Mouse (Mus musculus) neural tube, embryonic 13.5 days (tissue): ENCODE measurements at regions not wholly inside any gene's neighbourhood (a gene's known extent, or its start where the extent isn't known, plus 50 kb on each side); places are given as distances from the start of the nearest gene placed in this dataset.

Experiments used
- ATAC-seq: fragments of 200-750 bp; cut with Nextera tagmentation; 2 replicates; pipeline ENCODE4 v1.8.0; 2017; ENCODE audit warnings: low read depth, mild to moderate bottlenecking, moderate TSS enrichment, moderate library complexity
- H3K27ac ChIP-seq: fragments of 300-500 bp; sonication (generic); replicated peaks from 2 replicates; pipeline ENCODE4 v1.5.1; 2015; ENCODE audit warnings: moderate library complexity, mild to moderate bottlenecking, inconsistent platforms
- H3K27me3 ChIP-seq: fragments of 300-500 bp; sonication (generic); 2 replicates; pipeline ENCODE4 v1.6.1; 2015; ENCODE audit warnings: mild to moderate bottlenecking, inconsistent platforms
- H3K36me3 ChIP-seq: fragments of 300-500 bp; sonication (generic); 2 replicates; pipeline ENCODE4 v1.6.1; 2015; ENCODE audit warnings: mild to moderate bottlenecking, inconsistent platforms
- H3K4me1 ChIP-seq: fragments of 300-500 bp; sonication (generic); replicated peaks from 2 replicates; pipeline ENCODE4 v1.6.1; 2015; ENCODE audit warnings: inconsistent platforms
- H3K4me2 ChIP-seq: fragments of 300-500 bp; sonication (generic); 2 replicates; pipeline ENCODE4 v1.6.1; 2015; ENCODE audit warnings: inconsistent platforms, mild to moderate bottlenecking, moderate library complexity
- H3K4me3 ChIP-seq: fragments of 300-500 bp; sonication (generic); 2 replicates; pipeline ENCODE4 v1.5.1; 2015; ENCODE audit warnings: mild to moderate bottlenecking, inconsistent platforms
- H3K9ac ChIP-seq: fragments of 300-500 bp; sonication (generic); 2 replicates; pipeline ENCODE4 v1.6.1; 2015; ENCODE audit warnings: moderate library complexity, mild to moderate bottlenecking, inconsistent platforms
- H3K9me3 ChIP-seq: fragments of 300-500 bp; sonication (generic); 2 replicates; pipeline ENCODE4 v1.6.1; 2016; ENCODE audit warnings: inconsistent platforms
- WGBS: fragments of 180-500 bp; shearing (Covaris S2); methylation state at CpG from one replicate; pipeline ENCODE4 v1.1.7; 2015; 5-methylcytosine and 5-hydroxymethylcytosine counted together

GRCm38 (mm10) chr3:158947063-158947462 is 385.0 kb upstream of the Lrrc7 start:
- Histone ChIP-seq H3K9ac (no peak overlapping the region), H3K27ac (no peak overlapping the region)
- ATAC-seq: no peak

GRCm38 (mm10) chr3:158905104-158905503 is 343.1 kb upstream of the Lrrc7 start:
- no peaks in the 10 kb centered on the region for H3K36me3 ChIP-seq
- H3K27me3 ChIP-seq: no peaks in the 10 kb centered on the region
- H3K4me1 ChIP-seq: no peaks in the 10 kb centered on the region
- no peak overlapping the region for H3K27ac ChIP-seq
- no peak for ATAC-seq
- H3K9ac ChIP-seq: no peak overlapping the region
- no peak overlapping the region for H3K4me3 ChIP-seq
- no peaks in the 10 kb centered on the region for H3K9me3 ChIP-seq
- WGBS: 79% methylated on average over 2 of the region's 2 CpGs
- H3K4me2 ChIP-seq: no peak overlapping the region

More at GRCm38 (mm10) chr3:158947063-158947462, 385.0 kb upstream of the Lrrc7 start:
- Histone ChIP-seq H3K9me3 (peaks cover 8% of the 10 kb centered on the region; the same call in 1 of the 2 replicates), H3K36me3 (no peaks in the 10 kb centered on the region), H3K4me3 (no peak overlapping the region), H3K4me1 (no peaks in the 10 kb centered on the region), H3K27me3 (no peaks in the 10 kb centered on the region), H3K4me2 (no peak overlapping the region)

GRCm38 (mm10) chr3:158899458-158899857 is 337.4 kb upstream of the Lrrc7 start:
- Histone ChIP-seq H3K36me3 (no peaks in the 10 kb centered on the region), H3K9me3 (no peaks in the 10 kb centered on the region), H3K4me2 (no peak overlapping the region), H3K27ac (no peak overlapping the region), H3K4me3 (no peak overlapping the region), H3K4me1 (no peaks in the 10 kb centered on the region), H3K27me3 (no peaks in the 10 kb centered on the region), H3K9ac (no peak overlapping the region)
- no peak for ATAC-seq

GRCm38 (mm10) chr3:158886732-158887386 is 324.8 kb upstream of the Lrrc7 start:
- Histone ChIP-seq H3K27me3 (no peaks in the 10 kb centered on the region), H3K4me2 (no peak overlapping the region), H3K9ac (no peak overlapping the region), H3K9me3 (no peaks in the 10 kb centered on the region), H3K4me3 (no peak overlapping the region), H3K27ac (no peak overlapping the region), H3K4me1 (0 out of 2 replicates have a peak, but pooled peaks cover 4% of the 10 kb centered on the region), H3K36me3 (no peaks in the 10 kb centered on the region)
- ATAC-seq: no peak
- 82% methylated on average over 1 of the region's 1 CpGs for WGBS

GRCm38 (mm10) chr3:158886301-158886711 is 324.3 kb upstream of the Lrrc7 start:
- H3K9me3 ChIP-seq: no peaks in the 10 kb centered on the region
- no peaks in the 10 kb centered on the region for H3K27me3 ChIP-seq
- no peak overlapping the region for H3K9ac ChIP-seq
- 0 out of 2 replicates have a peak, but pooled peaks cover 4% of the 10 kb centered on the region for H3K4me1 ChIP-seq
- H3K27ac ChIP-seq: no peak overlapping the region
- no peak overlapping the region for H3K4me3 ChIP-seq
- H3K4me2 ChIP-seq: no peak overlapping the region
- WGBS: 54% methylated on average over 3 of the region's 3 CpGs
- H3K36me3 ChIP-seq: no peaks in the 10 kb centered on the region
- ATAC-seq: no peak
